Mouse (Mus musculus) inflammation-experienced regulatory T-cells, adult 16 weeks (primary cell): ENCODE results near the gene Gm9945. TPM values are rescaled to one million over a fixed set of nuclear protein-coding genes. Genes with fewer than 3 reads are reported as not detected.

Experiments used
- polyA plus RNA-seq: library from polyadenylated mRNA; unstranded; fragments of 100-300 nt; shearing (Covaris generic); gene quantifications from one replicate; pipeline ENCODE4 v1.2.1, GENCODE M21; 2017

Gm9945 gene
- not detected for polyA plus RNA-seq

GRCm38 (mm10) chr11:53479783-53480301 is at the start of gene Gm9945, which contains the start of gene Sowaha:
Gene Gm9945 (plus strand): TSS chr11:53480166.
Gene Sowaha (minus strand): TSS chr11:53480274.

GRCm38 (mm10) chr11:53430670-53431346 is 49.2 kb upstream of the Gm9945 start, which contains the start of the genes Uqcrq and Gdf9:
Gene Uqcrq (minus strand): TSS chr11:53430831.
Gene Gdf9 (plus strand): TSS chr11:53431023.

GRCm38 (mm10) chr11:53456474-53457371 is 23.2 kb upstream of the Gm9945 start, which contains the start of the genes Gm10447 and Shroom1:
Gene Gm10447 (minus strand): TSS chr11:53457110.
Gene Shroom1 (plus strand): TSS chr11:53457205.

GRCm38 (mm10) chr11:53469968-53470695 is 9.8 kb upstream of the Gm9945 start, which contains the start of gene Gm9837:
Gene Gm9837 (minus strand): TSS chr11:53470479.

GRCm38 (mm10) chr11:53519207-53520121 is 39.5 kb downstream of the Gm9945 start, which contains the start of gene Sept8:
Gene Sept8 (plus strand): TSS chr11:53519257.

Other genes with a start within 250 kb of the Gm9945 start
- 33.1 TPM for gene Hspa4, start 179.7 kb upstream of the Gm9945 start, polyA plus RNA-seq
- 36.2 TPM for gene Zcchc10, start 155.5 kb upstream of the Gm9945 start, polyA plus RNA-seq
- 15.7 TPM for gene Aff4, start 129.3 kb upstream of the Gm9945 start, polyA plus RNA-seq
- not detected for gene Leap2, start 57.0 kb upstream of the Gm9945 start, polyA plus RNA-seq
- 310 TPM for gene Uqcrq, start 49.3 kb upstream of the Gm9945 start, polyA plus RNA-seq
- gene Gdf9, start 49.1 kb upstream of the Gm9945 start, polyA plus RNA-seq, result 0.48 TPM
- not detected for gene Gm10447, start 23.1 kb upstream of the Gm9945 start, polyA plus RNA-seq
- gene Shroom1, start 23.0 kb upstream of the Gm9945 start, polyA plus RNA-seq, result not detected
- gene Gm9837, start 9.7 kb upstream of the Gm9945 start, polyA plus RNA-seq, result not detected
- not detected for gene Sowaha, start 108 bp downstream of the Gm9945 start, polyA plus RNA-seq
- gene Sept8, start 39.1 kb downstream of the Gm9945 start, polyA plus RNA-seq, result 1.6 TPM
- gene Kif3a, start 87.2 kb downstream of the Gm9945 start, polyA plus RNA-seq, result 20.2 TPM
- gene Il4, start 138.5 kb downstream of the Gm9945 start, polyA plus RNA-seq, result 4.1 TPM
- gene Il13, start 154.5 kb downstream of the Gm9945 start, polyA plus RNA-seq, result not detected
- 61.8 TPM for gene Rad50, start 227.2 kb downstream of the Gm9945 start, polyA plus RNA-seq
- gene Il5, start 240.6 kb downstream of the Gm9945 start, polyA plus RNA-seq, result not detected